Comparison of ENCODE assay signal across 7 mouse cellular contexts in genomic region chr12:73046607-73047180, GRCm38 (mm10). TPM values are rescaled to one million over a fixed set of nuclear protein-coding genes. Genes with fewer than 3 reads are reported as not detected.
DNase-seq lines count a peak whose midpoint lies in the region; ATAC-seq lines count a peak whose summit lies in the region.

No protein-coding gene starts in this region.

- no peak overlapping the region; the same call in 1 of the 2 replicates for H3K9ac ChIP-seq in hindbrain, embryonic 13.5 days
- no peak overlapping the region for H3K9ac ChIP-seq in midbrain, embryonic 16.5 days (ENCODE audit: low read depth, low read length)

- peak; percentile 91 for DNase-seq in Muller cell, postnatal 12 days (ENCODE audit: inconsistent ontology term)
- DNase-seq in adrenal gland, postnatal 36 days: peak; percentile 86 to 89
- DNase-seq in gastrocnemius, adult 18-20 months (ENCODE audit: low spot score): peak; percentile 93
- DNase-seq in liver: peak; percentile 69
- DNase-seq in thymus, adult 18-20 months: peak; percentile 51 to 56

- under 1% methylated on average over 33 of the region's 38 CpGs for WGBS in hindbrain, embryonic 13.5 days
- WGBS in midbrain, embryonic 16.5 days: 0% methylated on average over 38 of the region's 38 CpGs

- H3K9me3 ChIP-seq in hindbrain, embryonic 13.5 days: no peaks in the 10 kb centered on the region
- H3K9me3 ChIP-seq in midbrain, embryonic 16.5 days (replicated peaks; ENCODE audit: control insufficient read depth, low read length, poor library complexity, severe bottlenecking): no peaks in the 10 kb centered on the region; the same call in 1 of the 2 replicates

- H3K4me1 ChIP-seq in hindbrain, embryonic 13.5 days (replicated peaks): peaks cover 24% of the 10 kb centered on the region
- H3K4me1 ChIP-seq in midbrain, embryonic 16.5 days (ENCODE audit: control insufficient read depth, insufficient read depth, low read length): peaks cover 5% of the 10 kb centered on the region; the same call in 1 of the 2 replicates

- H3K4me3 ChIP-seq in hindbrain, embryonic 13.5 days: peak overlapping the region; percentile 38
- H3K4me3 ChIP-seq in midbrain, embryonic 16.5 days (ENCODE audit: low read depth, low read length): peak overlapping the region; percentile 25

- peak; percentile 83 for ATAC-seq in hindbrain, embryonic 13.5 days (ENCODE audit: low FRiP score)
- ATAC-seq in midbrain, embryonic 16.5 days: peak; percentile 69

- no peaks in the 10 kb centered on the region for H3K36me3 ChIP-seq in hindbrain, embryonic 13.5 days
- no peaks in the 10 kb centered on the region for H3K36me3 ChIP-seq in midbrain, embryonic 16.5 days (ENCODE audit: control insufficient read depth, insufficient read depth, low read length)

- peak overlapping the region; percentile 49 for H3K4me2 ChIP-seq in hindbrain, embryonic 13.5 days
- peak overlapping the region; percentile 49 for H3K4me2 ChIP-seq in midbrain, embryonic 16.5 days (ENCODE audit: low read length)

- H3K27me3 ChIP-seq in hindbrain, embryonic 13.5 days: peaks cover 97% of the 10 kb centered on the region
- peaks cover 78% of the 10 kb centered on the region for H3K27me3 ChIP-seq in midbrain, embryonic 16.5 days (ENCODE audit: control insufficient read depth, insufficient read depth, low read depth, low read length)

- H3K27ac ChIP-seq in hindbrain, embryonic 13.5 days: 0 out of 2 replicates have a peak overlapping the region, but pooled peaks have one; percentile 23
- no peak overlapping the region for H3K27ac ChIP-seq in midbrain, embryonic 16.5 days (ENCODE audit: low read length)

RNA-seq across cellular contexts. Expression of gene Six1, which starts 7.0 kb away (rescaled TPM):
- 1 to 10 TPM; 3.2 to 3.3 TPM for total RNA-seq in adrenal gland, postnatal 36 days (2021)
- total RNA-seq in gastrocnemius, adult 18-20 months (2021): 10 to 100 TPM; 68.5 to 72.6 TPM
- polyA plus RNA-seq in hindbrain, embryonic 13.5 days (2015; fragmentation: Nextera tagmentation; extraction: Ambion mirVana): 2.6 and 5.7 TPM in 2 replicates
- 0.41 and 0.62 TPM in 2 replicates for polyA plus RNA-seq in midbrain, embryonic 16.5 days (2015; fragmentation: Nextera tagmentation; extraction: Ambion mirVana)

Comparison
In these comparisons a context has a peak if more than half of its experiments do, and no peak if none do; other contexts are left out.
1. RNA of gene Six1, which starts 7.0 kb away (total RNA-seq): 68.5 to 72.6 TPM in gastrocnemius, adult 18-20 months; 3.2 to 3.3 TPM in adrenal gland, postnatal 36 days; every median in the first group is over 10 times any median in the second.
2. Peak in every context shown above with its lines, with median percentiles within 50 percentile points of each other: DNase-seq.